Mouse (Mus musculus) urinary bladder, postnatal 14 days (tissue): ENCODE measurements around the gene Mapk8.
"Not testable (repeated sequence)": the region's sequence is repeated elsewhere in the genome, so short reads cannot be mapped to it uniquely, and the experiment has no call there.

ENCODE experiments used
- DNase-seq: peaks from one replicate; pipeline ENCODE4 v3.0.0; 2021; ENCODE audit warnings: low spot score

Gene Mapk8

GRCm38 (mm10) chr14:33447027-33447569 is at the start of gene Mapk8:
Mapk8 (minus strand) TSS chr14:33447158.
- DNase-seq, result peak; percentile 98

GRCm38 (mm10) chr14:33495226-33495625 is 48.3 kb upstream of the Mapk8 start:
- DNase-seq, result no peak

- no peak for DNase-seq
Measured at GRCm38 (mm10) chr14:33487805-33488550, 41.0 kb upstream of the Mapk8 start.

GRCm38 (mm10) chr14:33481991-33482390 is 35.0 kb upstream of the Mapk8 start:
- no peak for DNase-seq

GRCm38 (mm10) chr14:33476094-33476760 is 29.3 kb upstream of the Mapk8 start:
- no peak for DNase-seq

GRCm38 (mm10) chr14:33474461-33474860 is 27.5 kb upstream of the Mapk8 start:
- no peak for DNase-seq

- DNase-seq, result no peak
Measured at GRCm38 (mm10) chr14:33471331-33471730, 24.4 kb upstream of the Mapk8 start, which contains the start of gene Frmpd2. Frmpd2 (plus strand) TSS chr14:33471696.

- no peak for DNase-seq
Measured at GRCm38 (mm10) chr14:33467766-33468165, 20.8 kb upstream of the Mapk8 start.

GRCm38 (mm10) chr14:33463658-33464057 is 16.7 kb upstream of the Mapk8 start:
- DNase-seq, result no peak

- no peak for DNase-seq
Measured at GRCm38 (mm10) chr14:33450331-33450730, 3.4 kb upstream of the Mapk8 start.

GRCm38 (mm10) chr14:33449296-33449840 is 2.4 kb upstream of the Mapk8 start:
- DNase-seq, result no peak

GRCm38 (mm10) chr14:33448276-33448675 is 1.3 kb upstream of the Mapk8 start:
- no peak for DNase-seq

- DNase-seq, result no peak
Measured at GRCm38 (mm10) chr14:33446561-33447023, 366 bp downstream of the Mapk8 start.

GRCm38 (mm10) chr14:33445962-33446361 is 996 bp downstream of the Mapk8 start:
- DNase-seq, result no peak

- no peak for DNase-seq
Measured at GRCm38 (mm10) chr14:33443780-33444179, 3.2 kb downstream of the Mapk8 start.

GRCm38 (mm10) chr14:33432485-33432884 is 14.5 kb downstream of the Mapk8 start:
- not testable (repeated sequence) for DNase-seq

GRCm38 (mm10) chr14:33424124-33424523 is 22.8 kb downstream of the Mapk8 start:
- DNase-seq, result no peak

- no peak for DNase-seq
Measured at GRCm38 (mm10) chr14:33423003-33423402, 24.0 kb downstream of the Mapk8 start.

GRCm38 (mm10) chr14:33418311-33418909 is 28.5 kb downstream of the Mapk8 start:
- DNase-seq, result no peak

GRCm38 (mm10) chr14:33415746-33416145 is 31.2 kb downstream of the Mapk8 start:
- no peak for DNase-seq

GRCm38 (mm10) chr14:33402331-33402730 is 44.6 kb downstream of the Mapk8 start:
- no peak for DNase-seq

- no peak for DNase-seq
Measured at GRCm38 (mm10) chr14:33400019-33400418, 46.9 kb downstream of the Mapk8 start.
